Mouse (Mus musculus): ENCODE data around the gene Zscan4f. TPM values are rescaled to one million over a fixed set of nuclear protein-coding genes. Genes with fewer than 3 reads are reported as not detected.
"Not testable (repeated sequence)": the region's sequence is repeated elsewhere in the genome, so short reads cannot be mapped to it uniquely, and the experiment has no call there.

Gene Zscan4f
- not detected in 2 replicates for polyA plus RNA-seq (2011; ENCODE audit: insufficient read depth, insufficient read length, low replicate concordance, missing spikeins)

DNA sequence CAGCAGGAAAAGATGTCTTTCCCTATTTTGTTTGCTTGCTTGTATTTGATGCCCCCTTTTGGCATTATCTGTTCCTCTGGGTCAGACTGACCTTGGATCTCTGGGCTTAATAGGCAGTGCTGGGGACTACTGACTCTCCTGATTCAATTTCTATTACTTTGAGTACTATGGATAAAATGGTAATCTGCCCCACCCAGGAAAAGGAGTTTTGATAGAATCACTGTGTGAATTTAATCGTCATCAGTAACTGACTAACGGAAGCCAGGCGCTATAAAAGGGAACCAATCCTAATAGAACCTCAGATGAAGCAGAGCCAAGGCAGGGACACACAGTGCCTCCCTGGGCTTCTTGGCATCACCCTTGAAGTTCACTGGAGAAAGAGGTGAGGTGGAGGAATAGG is at the start of gene Zscan4f:
TSS of gene Zscan4f (plus strand) at position 301 of the 400 bp plus-strand sequence.
- H3K4me3 ChIP-seq (replicated peaks; ENCODE audit: control insufficient read depth, low read depth, low read length); H3K27ac ChIP-seq (ENCODE audit: control insufficient read depth, insufficient read depth, low read depth, low read length, poor library complexity); H3K4me1 ChIP-seq (ENCODE audit: control insufficient read depth, insufficient read depth, low read length): not testable (repeated sequence)
- 80% methylated on average over 3 of the region's 3 CpGs for whole genome bisulfite sequencing

DNA sequence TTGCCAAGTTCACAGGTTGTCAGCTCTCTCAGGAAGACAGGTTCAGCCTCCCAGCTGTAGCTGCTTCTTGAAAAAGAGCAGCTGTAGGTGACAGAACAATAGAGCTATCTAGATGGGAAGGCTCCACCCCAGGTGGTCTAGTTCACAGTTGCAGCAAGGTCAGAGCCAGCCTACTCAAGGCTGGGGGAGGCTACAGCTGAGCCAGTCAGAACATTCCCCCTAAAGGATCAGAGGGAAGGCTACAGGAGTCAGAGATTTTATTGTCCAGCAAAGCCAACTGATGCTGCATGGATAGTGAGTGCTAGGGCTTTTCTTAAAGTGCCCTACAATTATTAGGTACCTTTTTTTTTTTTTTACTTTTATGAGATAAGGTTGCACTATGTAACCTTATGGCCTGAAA is 13.1 kb upstream of the Zscan4f start:
- H3K27ac ChIP-seq (ENCODE audit: control insufficient read depth, insufficient read depth, low read depth, low read length, poor library complexity); H3K4me1 ChIP-seq (ENCODE audit: control insufficient read depth, insufficient read depth, low read length); H3K4me3 ChIP-seq (replicated peaks; ENCODE audit: control insufficient read depth, low read depth, low read length): not testable (repeated sequence)

Other genes with a start within 250 kb of the Zscan4f start
- not detected in 2 replicates for gene Zscan4d, start 231.8 kb upstream of the Zscan4f start, polyA plus RNA-seq (2011; ENCODE audit: insufficient read depth, insufficient read length, low replicate concordance, missing spikeins)
- not detected in 2 replicates for gene Zscan4e, start 87.2 kb upstream of the Zscan4f start, polyA plus RNA-seq (2011; ENCODE audit: insufficient read depth, insufficient read length, low replicate concordance, missing spikeins)
- not detected in 2 replicates for gene Zscan4-ps2, start 116.4 kb downstream of the Zscan4f start, polyA plus RNA-seq (2011; ENCODE audit: insufficient read depth, insufficient read length, low replicate concordance, missing spikeins)
- gene Zscan4-ps3, start 211.4 kb downstream of the Zscan4f start, polyA plus RNA-seq (2011; ENCODE audit: insufficient read depth, insufficient read length, low replicate concordance, missing spikeins) = not detected in 2 replicates